Mouse (Mus musculus) midbrain, embryonic 10.5 days (tissue): ENCODE results near the gene D230025D16Rik. TPM values are rescaled to one million over a fixed set of nuclear protein-coding genes. Genes with fewer than 3 reads are reported as not detected.

ENCODE experiments used
- DNase-seq: peaks from one replicate; pipeline ENCODE4 v3.0.0-alpha.2; 2017; ENCODE audit warnings: low spot score
- H3K27ac ChIP-seq: fragments of 300-500 bp; sonication (generic); replicated peaks from 2 replicates; pipeline ENCODE4 v1.5.1; 2016; ENCODE audit warnings: mild to moderate bottlenecking
- H3K27me3 ChIP-seq: fragments of 300-500 bp; sonication (generic); 2 replicates; pipeline ENCODE4 v1.6.1; 2016; ENCODE audit warnings: low read depth, mild to moderate bottlenecking; ENCODE audit not compliant: poor library complexity, severe bottlenecking
- H3K36me3 ChIP-seq: fragments of 300-500 bp; sonication (generic); 2 replicates; pipeline ENCODE4 v1.6.1; 2016; ENCODE audit warnings: mild to moderate bottlenecking, moderate library complexity
- H3K4me1 ChIP-seq: fragments of 300-500 bp; sonication (generic); 2 replicates; pipeline ENCODE4 v1.6.1; 2016
- H3K4me3 ChIP-seq: fragments of 300-500 bp; sonication (generic); 2 replicates; pipeline ENCODE4 v1.5.1; 2016; ENCODE audit warnings: mild to moderate bottlenecking, moderate library complexity
- H3K9me3 ChIP-seq: fragments of 300-500 bp; sonication (generic); replicated peaks from 2 replicates; pipeline ENCODE4 v1.6.1; 2016; ENCODE audit warnings: mild to moderate bottlenecking
- WGBS: fragments of 180-500 bp; shearing (Covaris S2); methylation state at CpG from one replicate; pipeline ENCODE4 v1.1.7; 2016; 5-methylcytosine and 5-hydroxymethylcytosine counted together
- polyA plus RNA-seq: library from polyadenylated mRNA; unstranded; fragments of >200 nt; fragmentation: Nextera tagmentation; extraction: Ambion mirVana; gene quantifications from 2 replicates; pipeline ENCODE4 v1.2.1, GENCODE M21; 2016

The D230025D16Rik gene
- polyA plus RNA-seq, 1 experiment from 2014 or later = 27.1 TPM

- WGBS = 87% methylated on average over 10 of the region's 10 CpGs
- Histone ChIP-seq H3K36me3 (peaks cover 55% of the 10 kb centered on the region), H3K4me3 (no peak overlapping the region), H3K27ac (no peak overlapping the region), H3K27me3 (peaks cover 35% of the 10 kb centered on the region), H3K4me1 (peaks cover 22% of the 10 kb centered on the region), H3K9me3 (no peaks in the 10 kb centered on the region)
- no peak for DNase-seq
Observed at GRCm38 (mm10) chr8:105252680-105253537, 28.0 kb downstream of the D230025D16Rik start.

- Histone ChIP-seq H3K27ac (peak overlapping the region; percentile 83; the same call in 1 of the 2 replicates), H3K36me3 (peaks cover 47% of the 10 kb centered on the region), H3K27me3 (peaks cover 43% of the 10 kb centered on the region), H3K9me3 (no peaks in the 10 kb centered on the region), H3K4me1 (peaks cover 27% of the 10 kb centered on the region), H3K4me3 (peak overlapping the region; percentile 76)
- 34% methylated on average over 20 of the region's 20 CpGs for WGBS
- no peak for DNase-seq
Observed at GRCm38 (mm10) chr8:105253766-105254151, 28.8 kb downstream of the D230025D16Rik start.

- under 1% methylated on average over 74 of the region's 74 CpGs for WGBS
- Histone ChIP-seq H3K27ac (peak overlapping the region; percentile 83), H3K36me3 (peaks cover 41% of the 10 kb centered on the region), H3K4me1 (peaks cover 33% of the 10 kb centered on the region), H3K9me3 (no peaks in the 10 kb centered on the region), H3K4me3 (peak overlapping the region; percentile 76), H3K27me3 (peaks cover 49% of the 10 kb centered on the region)
- DNase-seq = peak; percentile 90
Observed at GRCm38 (mm10) chr8:105254152-105254965, 29.4 kb downstream of the D230025D16Rik start.

- WGBS = under 1% methylated on average over 14 of the region's 14 CpGs
- H3K27ac ChIP-seq = peak within 1 kb of the TSS; percentile 83
- peak within 1 kb of the TSS; percentile 76 for H3K4me3 ChIP-seq
- H3K36me3 ChIP-seq = peaks cover 35% of the 10 kb centered on the region
- H3K4me1 ChIP-seq = peaks cover 39% of the 10 kb centered on the region
- peak; percentile 59 for DNase-seq
- H3K9me3 ChIP-seq = no peaks in the 10 kb centered on the region
- peaks cover 55% of the 10 kb centered on the region for H3K27me3 ChIP-seq
Observed at GRCm38 (mm10) chr8:105254966-105255350, 30.0 kb downstream of the D230025D16Rik start, which contains the start of gene B3gnt9. B3gnt9 (minus strand) TSS chr8:105255153.

- Histone ChIP-seq H3K9me3 (no peaks in the 10 kb centered on the region), H3K36me3 (peaks cover 9% of the 10 kb centered on the region), H3K27ac (no peak overlapping the region), H3K4me1 (peaks cover 39% of the 10 kb centered on the region), H3K4me3 (no peak overlapping the region), H3K27me3 (peaks cover 81% of the 10 kb centered on the region)
- WGBS = 70% methylated on average over 7 of the region's 7 CpGs
- no peak for DNase-seq
Observed at GRCm38 (mm10) chr8:105257318-105258114, 32.6 kb downstream of the D230025D16Rik start.

GRCm38 (mm10) chr8:105258911-105259720 lies 34.2 kb downstream of the D230025D16Rik start:
- peaks cover 97% of the 10 kb centered on the region for H3K27me3 ChIP-seq
- WGBS = 1% methylated on average over 55 of the region's 55 CpGs
- H3K4me1 ChIP-seq = peaks cover 36% of the 10 kb centered on the region

GRCm38 (mm10) chr8:105259721-105260320 lies 34.9 kb downstream of the D230025D16Rik start:
- Histone ChIP-seq H3K9me3 (no peaks in the 10 kb centered on the region), H3K4me1 (peaks cover 37% of the 10 kb centered on the region)
- WGBS = 4% methylated on average over 30 of the region's 30 CpGs

More at GRCm38 (mm10) chr8:105258911-105259720, 34.2 kb downstream of the D230025D16Rik start:
- Histone ChIP-seq H3K9me3 (no peaks in the 10 kb centered on the region), H3K27ac (no peak overlapping the region), H3K36me3 (no peaks in the 10 kb centered on the region), H3K4me3 (peak overlapping the region; percentile 51)
- peak; percentile 69 for DNase-seq

GRCm38 (mm10) chr8:105260371-105261099 lies 35.6 kb downstream of the D230025D16Rik start:
- H3K36me3 ChIP-seq = no peaks in the 10 kb centered on the region
- no peak for DNase-seq
- WGBS = 63% methylated on average over 7 of the region's 7 CpGs

More at GRCm38 (mm10) chr8:105259721-105260320, 34.9 kb downstream of the D230025D16Rik start:
- Histone ChIP-seq H3K27ac (no peak overlapping the region), H3K4me3 (peak overlapping the region; percentile 51), H3K36me3 (no peaks in the 10 kb centered on the region), H3K27me3 (peaks cover 100% of the 10 kb centered on the region)
- DNase-seq = peak; percentile 86

GRCm38 (mm10) chr8:105261326-105261980 lies 36.5 kb downstream of the D230025D16Rik start:
- H3K27ac ChIP-seq = no peak overlapping the region
- H3K4me1 ChIP-seq = peaks cover 32% of the 10 kb centered on the region
- WGBS = 86% methylated on average over 12 of the region's 12 CpGs
- H3K9me3 ChIP-seq = peaks cover 5% of the 10 kb centered on the region
- H3K36me3 ChIP-seq = no peaks in the 10 kb centered on the region
- DNase-seq = no peak
- no peak overlapping the region for H3K4me3 ChIP-seq
- peaks cover 100% of the 10 kb centered on the region for H3K27me3 ChIP-seq

More at GRCm38 (mm10) chr8:105260371-105261099, 35.6 kb downstream of the D230025D16Rik start:
- no peak overlapping the region for H3K4me3 ChIP-seq
- no peaks in the 10 kb centered on the region for H3K9me3 ChIP-seq
- peaks cover 100% of the 10 kb centered on the region for H3K27me3 ChIP-seq
- H3K27ac ChIP-seq = no peak overlapping the region
- peaks cover 33% of the 10 kb centered on the region for H3K4me1 ChIP-seq

- 38% methylated on average over 16 of the region's 16 CpGs for WGBS
- H3K9me3 ChIP-seq = peaks cover 7% of the 10 kb centered on the region
- H3K27me3 ChIP-seq = peaks cover 100% of the 10 kb centered on the region
- peaks cover 37% of the 10 kb centered on the region for H3K4me1 ChIP-seq
- H3K27ac ChIP-seq = no peak overlapping the region
- H3K4me3 ChIP-seq = peak overlapping the region; percentile 62
- H3K36me3 ChIP-seq = no peaks in the 10 kb centered on the region
- DNase-seq = no peak
Observed at GRCm38 (mm10) chr8:105263244-105263912, 38.4 kb downstream of the D230025D16Rik start.
